Mouse (Mus musculus): ENCODE measurements around the gene Fam163a. TPM values are rescaled to one million over a fixed set of nuclear protein-coding genes. Genes with fewer than 3 reads are reported as not detected.
A peak's percentile ranks its signal among the peaks of the same experiment; 100 is the strongest.

Fam163a gene
- total RNA-seq, 1 experiment, result 0.09 TPM

DNA sequence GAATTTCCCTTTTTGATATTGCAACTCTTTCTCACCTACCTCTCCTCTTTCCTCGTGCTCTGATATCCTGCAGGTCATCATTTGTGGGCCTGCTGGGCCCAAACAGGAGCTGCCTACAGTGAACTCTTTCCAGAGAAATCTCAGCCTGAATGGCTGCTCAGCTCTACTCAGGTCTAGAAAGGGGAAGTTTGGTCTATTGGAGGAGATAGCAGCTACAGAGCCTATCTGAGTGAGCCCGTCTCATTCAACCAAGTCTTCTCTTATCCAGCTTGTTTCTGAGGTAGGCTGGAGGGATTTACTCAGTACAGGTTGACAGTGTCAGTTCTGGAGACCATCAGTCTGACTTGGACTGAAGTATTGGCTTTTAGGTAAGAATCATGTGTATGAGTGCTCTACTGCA is 101.1 kb downstream of the Fam163a start:
- in situ Hi-C loops (cut with MboI; ENCODE audit: low sequenced_read_pairs in 2 of 2, unreplicated experiment in 2 of 2), result no loop called here
- DNase-seq (ENCODE audit: low read depth, low spot score), result no peak
- Histone ChIP-seq H3K9ac (ENCODE audit: insufficient read depth, low read depth, low read length, poor library complexity, severe bottlenecking) (no peak overlapping the region), H3K4me1 (ENCODE audit: control insufficient read depth in 2 of 2, insufficient read depth in 2 of 2, low read length in 2 of 2, poor library complexity in 1 of 2) (0 out of 4 replicates have a peak, but pooled peaks cover 0 to 1% of the 10 kb centered on the region in 2 experiments), H3K27ac (ENCODE audit: insufficient read depth, low read depth, low read length, poor library complexity, severe bottlenecking) (no peak overlapping the region), H3K4me3 (ENCODE audit: insufficient read depth in 1 of 2, low read depth in 1 of 2, low read length in 2 of 2, poor library complexity in 1 of 2, severe bottlenecking in 1 of 2) (no peak overlapping the region), H3K36me3 (ENCODE audit: control insufficient read depth, insufficient read depth, low read length, poor library complexity, severe bottlenecking) (no peaks in the 10 kb centered on the region), H3K9me3 (ENCODE audit: control insufficient read depth, insufficient read depth, low read depth, low read length) (no peaks in the 10 kb centered on the region)
- TF ChIP-seq MAFK (IDR thresholded peaks at IDR 0.05; ENCODE audit: insufficient read depth, low read depth, low read length) (no peak), HCFC1 (IDR thresholded peaks at IDR 0.05; ENCODE audit: borderline replicate concordance, insufficient read depth, low read length) (no peak), ZC3H11A (IDR thresholded peaks at IDR 0.05; ENCODE audit: borderline replicate concordance, low read depth, low read length) (no peak), ZNF384 (IDR thresholded peaks at IDR 0.05; ENCODE audit: low read depth, low read length) (no peak), CHD2 (IDR thresholded peaks at IDR 0.05; ENCODE audit: low read depth, low read length) (no peak)

GRCm38 (mm10) chr1:156091811-156092210 is 113.0 kb downstream of the Fam163a start:
- Histone ChIP-seq H3K9ac (ENCODE audit: insufficient read depth, low read depth, low read length, poor library complexity, severe bottlenecking) (no peak overlapping the region), H3K4me1 (ENCODE audit: control insufficient read depth in 2 of 2, insufficient read depth in 2 of 2, low read length in 2 of 2, poor library complexity in 1 of 2) (0 out of 4 replicates have a peak, but pooled peaks cover 0 to 2% of the 10 kb centered on the region in 2 experiments), H3K4me3 (ENCODE audit: insufficient read depth in 1 of 2, low read depth in 1 of 2, low read length in 2 of 2, poor library complexity in 1 of 2, severe bottlenecking in 1 of 2) (no peak overlapping the region), H3K36me3 (ENCODE audit: control insufficient read depth, insufficient read depth, low read length, poor library complexity, severe bottlenecking) (no peaks in the 10 kb centered on the region), H3K27ac (ENCODE audit: insufficient read depth, low read depth, low read length, poor library complexity, severe bottlenecking) (no peak overlapping the region), H3K9me3 (ENCODE audit: control insufficient read depth, insufficient read depth, low read depth, low read length) (no peaks in the 10 kb centered on the region)
- no peak for DNase-seq (ENCODE audit: low read depth, low spot score)
- TF ChIP-seq MAFK (IDR thresholded peaks at IDR 0.05; ENCODE audit: insufficient read depth, low read depth, low read length) (no peak), CHD2 (IDR thresholded peaks at IDR 0.05; ENCODE audit: low read depth, low read length) (no peak), ZNF384 (IDR thresholded peaks at IDR 0.05; ENCODE audit: low read depth, low read length) (no peak), HCFC1 (IDR thresholded peaks at IDR 0.05; ENCODE audit: borderline replicate concordance, insufficient read depth, low read length) (no peak), ZC3H11A (IDR thresholded peaks at IDR 0.05; ENCODE audit: borderline replicate concordance, low read depth, low read length) (no peak)
- in situ Hi-C loops (cut with MboI; ENCODE audit: low sequenced_read_pairs in 2 of 2, unreplicated experiment in 2 of 2), result no loop called here

- no peak overlapping the region for H3K27ac ChIP-seq (ENCODE audit: insufficient read depth, low read depth, low read length, poor library complexity, severe bottlenecking)
- H3K9ac ChIP-seq (ENCODE audit: insufficient read depth, low read depth, low read length, poor library complexity, severe bottlenecking), result no peak overlapping the region
- H3K36me3 ChIP-seq (ENCODE audit: control insufficient read depth, insufficient read depth, low read length, poor library complexity, severe bottlenecking), result no peaks in the 10 kb centered on the region
- no peaks in the 10 kb centered on the region for H3K9me3 ChIP-seq (ENCODE audit: control insufficient read depth, insufficient read depth, low read depth, low read length)
- TF ChIP-seq ZC3H11A (IDR thresholded peaks at IDR 0.05; ENCODE audit: borderline replicate concordance, low read depth, low read length), result no peak
- TF ChIP-seq CHD2 (IDR thresholded peaks at IDR 0.05; ENCODE audit: low read depth, low read length), result no peak
- TF ChIP-seq HCFC1 (IDR thresholded peaks at IDR 0.05; ENCODE audit: borderline replicate concordance, insufficient read depth, low read length), result no peak
- TF ChIP-seq MAFK (IDR thresholded peaks at IDR 0.05; ENCODE audit: insufficient read depth, low read depth, low read length), result no peak
- TF ChIP-seq ZNF384 (IDR thresholded peaks at IDR 0.05; ENCODE audit: low read depth, low read length), result no peak
- no peak for DNase-seq (ENCODE audit: low read depth, low spot score)
- H3K4me3 ChIP-seq (ENCODE audit: insufficient read depth in 1 of 2, low read depth in 1 of 2, low read length in 2 of 2, poor library complexity in 1 of 2, severe bottlenecking in 1 of 2), result no peak overlapping the region
- 0 out of 4 replicates have a peak, but pooled peaks cover 0 to 2% of the 10 kb centered on the region in 2 experiments for H3K4me1 ChIP-seq (ENCODE audit: control insufficient read depth in 2 of 2, insufficient read depth in 2 of 2, low read length in 2 of 2, poor library complexity in 1 of 2)
- in situ Hi-C loops (cut with MboI; ENCODE audit: low sequenced_read_pairs in 2 of 2, unreplicated experiment in 2 of 2), result no loop called here
Observed at GRCm38 (mm10) chr1:156090042-156090441, 114.8 kb downstream of the Fam163a start.

DNA sequence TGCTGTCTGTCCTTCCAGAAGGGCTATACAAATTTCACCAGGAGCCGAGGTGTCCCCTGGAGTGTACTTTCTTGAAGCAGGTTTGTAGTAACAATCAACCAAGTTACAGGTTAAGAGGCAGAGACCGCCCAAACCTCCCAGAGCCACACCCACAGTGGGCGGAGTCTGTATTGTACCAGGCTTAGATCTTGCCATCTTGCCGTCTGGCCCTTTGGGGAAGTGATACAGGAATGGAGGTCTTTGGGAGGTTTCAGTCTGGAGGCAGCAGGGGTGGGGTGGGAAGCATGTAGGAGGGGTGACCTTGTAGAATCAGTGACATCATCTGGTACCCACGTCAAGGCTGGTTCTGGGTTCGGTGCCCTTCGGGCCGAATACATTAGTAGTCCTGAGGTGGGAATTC is 115.3 kb downstream of the Fam163a start:
- Histone ChIP-seq H3K4me1 (ENCODE audit: control insufficient read depth in 2 of 2, insufficient read depth in 2 of 2, low read length in 2 of 2, poor library complexity in 1 of 2) (0 out of 4 replicates have a peak, but pooled peaks cover 0 to 2% of the 10 kb centered on the region in 2 experiments), H3K36me3 (ENCODE audit: control insufficient read depth, insufficient read depth, low read length, poor library complexity, severe bottlenecking) (no peaks in the 10 kb centered on the region), H3K9ac (ENCODE audit: insufficient read depth, low read depth, low read length, poor library complexity, severe bottlenecking) (no peak overlapping the region), H3K4me3 (ENCODE audit: insufficient read depth in 1 of 2, low read depth in 1 of 2, low read length in 2 of 2, poor library complexity in 1 of 2, severe bottlenecking in 1 of 2) (no peak overlapping the region), H3K27ac (ENCODE audit: insufficient read depth, low read depth, low read length, poor library complexity, severe bottlenecking) (no peak overlapping the region), H3K9me3 (ENCODE audit: control insufficient read depth, insufficient read depth, low read depth, low read length) (no peaks in the 10 kb centered on the region)
- peak; percentile 69 for DNase-seq (ENCODE audit: low read depth, low spot score)
- in situ Hi-C loops (cut with MboI; ENCODE audit: low sequenced_read_pairs in 2 of 2, unreplicated experiment in 2 of 2), result no loop called here
- TF ChIP-seq ZNF384 (IDR thresholded peaks at IDR 0.05; ENCODE audit: low read depth, low read length), result no peak
- no peak for TF ChIP-seq ZC3H11A (IDR thresholded peaks at IDR 0.05; ENCODE audit: borderline replicate concordance, low read depth, low read length)
- no peak for TF ChIP-seq MAFK (IDR thresholded peaks at IDR 0.05; ENCODE audit: insufficient read depth, low read depth, low read length)
- no peak for TF ChIP-seq CHD2 (IDR thresholded peaks at IDR 0.05; ENCODE audit: low read depth, low read length)
- no peak for TF ChIP-seq HCFC1 (IDR thresholded peaks at IDR 0.05; ENCODE audit: borderline replicate concordance, insufficient read depth, low read length)

All from ES-E14 (cell line).